Mouse (Mus musculus) right cerebral cortex, adult 2 months (tissue): Measurements from ENCODE around the gene Cilp.
A peak's percentile ranks its signal among the peaks of the same experiment; 100 is the strongest.

Experiments used
- DNase-seq, 2 experiments: peaks; one replicate each; pipeline ENCODE4 v3.0.0; 2021 to 2022; ENCODE audit warnings: low spot score in 2 of 2

Cilp gene

DNA sequence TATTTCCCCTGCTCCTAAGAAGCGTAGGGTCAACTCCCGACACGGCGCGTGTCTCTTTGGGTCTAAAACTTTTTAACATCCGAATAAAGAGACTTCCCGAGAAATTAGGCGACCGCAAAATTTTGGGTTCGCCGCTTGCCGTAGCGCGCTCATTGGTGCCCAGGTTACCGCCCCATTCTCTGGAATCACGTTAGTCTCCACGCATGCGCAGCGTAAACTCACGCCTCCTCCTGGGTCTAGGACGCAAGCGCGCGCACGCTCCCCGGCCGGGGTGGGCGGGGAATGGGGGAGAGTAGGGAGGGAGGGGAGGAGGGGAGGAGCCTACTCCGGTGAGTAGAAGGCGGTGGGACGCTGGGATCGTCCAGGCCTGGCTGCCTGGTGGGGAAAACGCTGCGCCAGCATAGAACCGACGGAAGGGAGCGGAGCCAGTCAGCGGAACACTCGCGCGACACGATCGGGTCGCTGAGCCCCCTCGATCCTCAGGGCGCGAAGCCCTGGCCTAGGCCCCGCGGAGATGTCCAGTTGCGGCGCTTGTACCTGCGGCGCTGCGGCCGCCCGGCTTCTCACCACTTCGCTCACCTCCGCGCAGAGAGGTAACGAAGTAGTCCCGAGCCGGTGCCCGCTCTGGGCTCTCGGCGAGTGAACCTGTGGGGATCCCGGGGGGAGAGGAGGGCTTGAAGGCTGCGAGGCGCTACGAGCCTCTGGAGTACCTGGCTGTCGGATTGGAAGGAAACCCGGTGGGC lies 29.2 kb downstream of the Cilp start, which contains the start of gene Clpx:
Gene Clpx (plus strand): TSS at position 288 of the 743 bp plus-strand sequence.
- peak; percentile 96 to 99 for DNase-seq

GRCm38 (mm10) chr9:65294716-65295378 lies 29.9 kb downstream of the Cilp start:
- no peak for DNase-seq

DNA sequence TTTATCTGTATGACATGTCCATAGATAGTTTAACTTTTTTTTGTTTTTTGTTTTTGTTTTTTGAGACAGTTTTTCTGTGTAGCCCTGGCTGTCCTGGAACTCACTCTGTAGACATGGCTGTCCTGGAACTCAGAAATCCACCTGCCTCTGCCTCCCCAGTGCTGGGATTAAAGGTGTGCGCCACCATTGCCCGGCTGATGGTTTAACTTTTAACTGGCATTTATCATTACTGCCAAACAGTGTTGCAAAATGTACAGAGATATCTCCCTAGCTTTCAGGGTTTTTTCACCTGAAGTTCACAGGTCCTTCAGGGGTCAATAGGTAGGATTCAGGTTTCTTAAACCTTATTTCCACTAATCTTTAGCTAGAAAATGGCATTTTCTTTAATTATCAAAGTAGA lies 32.1 kb downstream of the Cilp start:
- no peak for DNase-seq

DNA sequence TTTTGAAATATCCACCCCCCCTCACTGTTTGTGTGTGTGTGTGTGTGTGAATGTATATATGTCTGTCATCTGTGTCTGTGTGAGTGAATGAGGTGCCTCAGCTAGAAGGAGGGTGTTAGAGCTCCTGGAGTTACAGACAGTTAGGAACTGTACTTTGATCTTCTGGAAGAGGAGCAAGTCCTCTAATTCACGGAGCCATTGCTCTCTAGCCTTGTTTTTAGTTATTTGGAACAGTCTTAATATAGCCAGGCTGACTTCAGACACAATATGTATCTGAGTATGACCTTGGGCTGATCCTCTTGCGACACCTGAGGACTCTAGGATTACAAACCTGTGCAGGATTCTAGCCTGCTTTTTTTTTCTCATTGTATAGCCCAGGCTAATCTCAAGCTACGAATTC lies 33.8 kb downstream of the Cilp start:
- DNase-seq = no peak

- DNase-seq = no peak
Observed at GRCm38 (mm10) chr9:65299650-65300049, 34.7 kb downstream of the Cilp start.

DNA sequence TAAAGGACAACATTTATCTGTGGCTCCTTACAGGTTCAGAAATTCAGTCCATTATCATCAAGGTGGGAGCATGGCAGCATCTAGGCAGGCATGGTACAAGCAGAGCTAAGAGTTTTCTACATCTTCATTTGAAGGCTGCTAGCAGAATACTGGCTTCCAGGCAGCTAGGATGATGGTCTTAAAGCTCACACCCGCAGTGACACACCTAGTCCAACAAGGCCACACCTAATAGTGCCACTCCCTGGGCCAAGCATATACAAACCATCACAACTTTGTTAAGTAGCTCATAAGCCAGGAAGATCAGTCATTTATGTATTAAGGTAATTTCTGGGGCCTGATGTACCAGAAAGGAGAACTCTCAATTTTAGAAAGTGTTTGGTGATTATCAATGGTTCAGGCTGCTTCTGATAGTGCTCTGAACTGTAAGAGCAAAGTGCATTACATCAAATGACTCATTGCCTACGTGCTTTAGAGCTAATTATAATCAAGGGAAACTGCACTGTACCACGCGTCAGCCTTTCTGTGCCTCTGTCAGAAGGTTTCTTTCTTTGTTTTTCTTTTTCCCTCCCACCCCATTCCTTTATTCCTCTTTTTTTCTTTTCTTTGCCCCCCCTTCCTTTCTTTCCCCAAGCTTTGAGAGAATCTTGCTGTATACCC lies 37.5 kb downstream of the Cilp start:
- DNase-seq = no peak

DNA sequence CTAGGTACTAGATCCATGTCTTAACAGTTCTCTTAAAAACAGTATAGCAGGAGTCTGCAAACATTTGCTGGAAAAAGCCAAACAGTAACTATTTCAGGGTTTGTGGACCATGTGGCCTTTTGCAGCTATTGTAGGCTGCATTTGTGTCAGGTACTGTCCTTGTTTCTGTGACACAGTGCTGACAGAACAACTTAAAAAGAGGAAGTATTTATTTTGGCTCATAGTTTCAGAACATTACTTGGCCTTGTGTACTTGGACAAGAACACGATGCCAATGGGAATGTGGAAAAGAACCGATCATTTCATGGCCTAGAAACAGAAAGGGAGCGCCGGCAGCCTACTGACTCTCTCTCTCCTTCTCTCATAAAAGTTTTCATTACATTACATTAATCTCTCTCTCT lies 38.6 kb downstream of the Cilp start:
- DNase-seq = no peak

DNA sequence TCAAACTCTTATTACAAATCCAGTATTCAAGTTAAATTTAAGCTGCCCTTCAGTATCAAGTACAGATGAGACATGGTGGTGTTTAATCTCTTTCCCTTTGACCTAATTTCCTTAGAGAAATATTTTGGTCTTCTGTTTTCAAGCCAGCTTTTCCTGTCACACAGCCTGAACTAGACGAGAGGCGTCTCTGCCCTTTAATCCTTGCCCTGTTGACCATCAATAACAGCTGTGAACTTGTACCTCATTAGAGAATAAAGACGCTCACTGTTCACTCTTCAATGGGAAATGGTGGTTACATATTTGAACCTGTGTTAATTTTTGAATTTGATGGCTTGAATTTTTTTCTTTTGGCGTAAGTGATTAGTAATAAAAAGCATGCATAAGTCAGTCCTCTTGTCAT lies 39.3 kb downstream of the Cilp start:
- DNase-seq = no peak

GRCm38 (mm10) chr9:65306672-65307071 lies 41.7 kb downstream of the Cilp start:
- no peak for DNase-seq

DNA sequence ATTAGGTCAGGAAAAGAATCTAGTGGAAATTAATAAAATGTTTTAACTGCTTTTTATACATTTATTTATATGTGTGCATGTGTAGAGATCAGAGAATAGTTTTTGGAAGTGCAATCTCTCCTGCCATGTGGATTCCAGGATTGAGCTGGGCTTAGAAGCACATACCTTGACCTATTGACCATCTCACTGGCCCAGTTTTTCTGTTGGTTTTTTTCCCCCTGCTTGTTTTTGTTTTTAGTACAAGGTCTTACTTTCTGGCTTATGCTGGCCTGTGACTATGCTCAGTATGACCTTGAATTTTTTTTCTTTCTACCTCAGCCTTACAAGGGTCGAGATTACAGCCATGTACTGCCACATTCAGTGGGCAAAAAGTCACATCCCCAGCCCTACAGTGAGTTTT lies 43.0 kb downstream of the Cilp start:
- DNase-seq = no peak

DNA sequence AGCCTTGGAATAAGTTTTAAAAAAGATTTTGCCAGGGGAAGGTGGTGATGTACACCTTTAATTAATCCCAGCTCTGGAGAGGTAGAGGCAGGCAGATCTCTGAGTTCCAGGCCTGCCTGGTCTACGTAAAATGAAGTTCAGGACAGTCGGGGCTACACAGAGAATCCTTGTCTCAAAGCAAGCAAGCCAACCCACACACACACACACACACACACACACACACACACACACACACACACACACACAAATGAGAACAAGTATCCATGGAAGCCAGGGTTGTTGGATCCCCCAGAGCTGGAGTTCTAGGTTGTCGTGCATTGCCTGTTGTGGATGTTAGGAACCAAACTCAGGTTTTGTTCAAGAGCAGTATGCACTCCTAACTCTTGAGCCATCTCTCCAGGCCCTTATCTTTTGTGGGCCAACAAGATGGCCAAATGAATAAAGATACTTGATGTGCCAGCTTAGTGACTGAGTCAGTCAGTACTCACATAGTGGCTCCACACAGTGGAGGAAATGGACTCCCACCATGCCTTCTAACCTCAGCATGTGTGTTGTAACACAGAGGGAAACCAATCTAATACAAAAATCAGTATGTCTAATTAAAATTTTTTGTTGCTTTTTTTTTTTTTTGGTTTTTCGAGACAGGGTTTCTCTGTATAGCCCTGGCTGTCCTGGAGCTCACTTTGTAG lies 47.8 kb downstream of the Cilp start:
- DNase-seq = no peak

DNA sequence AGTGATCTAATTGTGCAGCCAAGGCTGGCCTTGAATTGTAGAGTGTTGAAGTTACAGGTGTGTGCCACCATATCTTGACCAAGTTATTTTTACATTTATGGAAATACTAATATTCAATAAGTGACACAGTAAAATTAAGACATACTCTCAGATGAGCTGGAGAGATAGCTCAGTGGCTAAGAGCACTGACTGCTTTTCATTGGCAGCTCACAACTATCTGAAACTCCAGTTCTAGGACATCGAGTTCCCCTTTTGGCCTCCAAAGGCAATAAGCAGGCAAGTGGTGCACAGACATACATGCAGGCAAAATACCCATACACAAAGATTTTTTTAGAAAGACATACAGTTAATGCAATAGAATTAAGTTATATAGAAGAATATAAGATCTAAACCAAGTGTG lies 48.9 kb downstream of the Cilp start:
- no peak for DNase-seq

GRCm38 (mm10) chr9:65322255-65322900 lies 57.4 kb downstream of the Cilp start:
- DNase-seq = no peak

- no peak for DNase-seq
Observed at GRCm38 (mm10) chr9:65325971-65326370, 61.0 kb downstream of the Cilp start.

DNA sequence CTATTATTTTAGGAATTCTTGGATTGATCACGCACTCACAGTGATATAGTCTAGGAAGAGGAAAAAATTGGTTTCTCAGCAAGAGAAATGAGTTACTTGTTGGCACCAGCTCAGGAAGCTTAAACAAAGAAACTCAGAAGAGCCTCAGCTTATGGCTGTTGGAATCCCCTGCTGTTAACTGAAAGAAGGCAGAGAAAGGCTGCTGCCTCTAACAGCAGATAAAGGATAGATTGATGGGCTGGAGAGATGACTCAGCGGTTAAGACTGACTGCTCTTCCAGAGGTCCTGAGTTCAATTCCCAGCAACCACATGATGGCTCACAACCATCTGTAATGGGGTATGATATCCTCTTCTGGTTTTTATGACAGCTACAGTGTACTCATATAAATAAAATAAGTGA lies 62.4 kb downstream of the Cilp start:
- no peak for DNase-seq
